Mouse (Mus musculus): ENCODE measurements around the gene Hbb-bs. TPM values are rescaled to one million over a fixed set of nuclear protein-coding genes. Genes with fewer than 3 reads are reported as not detected.

Hbb-bs gene
- polyA plus RNA-seq (2011; ENCODE audit: insufficient read depth, insufficient read length, low replicate concordance, missing spikeins), result 44,806 and 110,365 TPM in 2 replicates

DNA sequence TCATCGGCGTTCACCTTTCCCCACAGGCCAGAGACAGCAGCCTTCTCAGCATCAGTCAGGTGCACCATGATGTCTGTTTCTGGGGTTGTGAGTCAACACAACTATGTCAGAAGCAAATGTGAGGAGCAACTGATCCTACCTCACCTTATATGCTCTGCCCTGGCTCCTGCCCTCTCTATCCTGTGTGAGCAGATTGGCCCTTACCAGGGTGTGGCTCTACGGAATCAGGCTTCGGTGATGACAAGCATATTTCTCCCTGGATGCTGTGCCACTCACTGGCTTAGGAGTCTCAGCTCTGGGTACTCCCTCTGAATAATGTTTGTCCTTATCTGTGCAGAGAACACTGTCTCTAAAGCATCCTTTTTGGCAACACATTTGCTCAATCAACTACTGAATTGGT, at the start of gene Hbb-bs:
Gene Hbb-bs (minus strand): TSS at position 289 of the 400 bp plus-strand sequence.
- Histone ChIP-seq H3K4me1 (ENCODE audit: control insufficient read depth, insufficient read depth, low read length) (no peaks in the 10 kb centered on the region; the same call in none of the 2 replicates), H3K4me3 (replicated peaks; ENCODE audit: control insufficient read depth, low read depth, low read length) (peak within 1 kb of the TSS; percentile 58), H3K27ac (ENCODE audit: control insufficient read depth, insufficient read depth, low read depth, low read length, poor library complexity) (peak within 1 kb of the TSS; percentile 95)
- WGBS, result 61% methylated on average over 4 of the region's 4 CpGs
- no peak for TF ChIP-seq CTCF (IDR thresholded peaks at IDR 0.05; ENCODE audit: control insufficient read depth, insufficient read depth, low read length)
- TF ChIP-seq POLR2A (IDR thresholded peaks at IDR 0.05; ENCODE audit: borderline replicate concordance, control insufficient read depth, low read depth, low read length), result peak; percentile 56; the same call in 1 of the 2 replicates

DNA sequence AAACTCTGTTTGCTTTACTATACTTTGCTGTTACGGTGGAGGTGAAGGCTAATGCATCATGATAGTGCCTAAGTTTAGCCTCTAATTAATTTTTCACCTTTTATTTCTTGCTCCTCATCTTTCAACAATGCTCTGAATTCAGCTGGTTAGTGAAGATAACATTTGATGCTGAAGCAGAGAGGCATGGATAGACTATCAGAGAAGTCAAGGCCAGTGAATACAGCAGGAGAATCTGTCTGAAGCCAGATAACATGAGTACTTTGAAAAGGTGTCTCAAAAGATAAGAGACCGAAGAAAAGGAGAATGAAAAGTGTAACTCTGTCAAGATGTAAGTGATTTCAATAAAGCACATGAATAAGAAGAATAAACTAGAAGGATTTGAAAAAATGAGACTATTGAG, 49.2 kb upstream of the Hbb-bs start:
- TF ChIP-seq CTCF (IDR thresholded peaks at IDR 0.05; ENCODE audit: control insufficient read depth, insufficient read depth, low read length), result no peak
- no peak for TF ChIP-seq POLR2A (IDR thresholded peaks at IDR 0.05; ENCODE audit: borderline replicate concordance, control insufficient read depth, low read depth, low read length)
- no peak overlapping the region for H3K27ac ChIP-seq (ENCODE audit: control insufficient read depth, insufficient read depth, low read depth, low read length, poor library complexity)
- H3K4me3 ChIP-seq (replicated peaks; ENCODE audit: control insufficient read depth, low read depth, low read length), result no peak overlapping the region
- H3K4me1 ChIP-seq (ENCODE audit: control insufficient read depth, insufficient read depth, low read length), result no peaks in the 10 kb centered on the region
- 54% methylated on average over 2 of the region's 2 CpGs for WGBS

DNA sequence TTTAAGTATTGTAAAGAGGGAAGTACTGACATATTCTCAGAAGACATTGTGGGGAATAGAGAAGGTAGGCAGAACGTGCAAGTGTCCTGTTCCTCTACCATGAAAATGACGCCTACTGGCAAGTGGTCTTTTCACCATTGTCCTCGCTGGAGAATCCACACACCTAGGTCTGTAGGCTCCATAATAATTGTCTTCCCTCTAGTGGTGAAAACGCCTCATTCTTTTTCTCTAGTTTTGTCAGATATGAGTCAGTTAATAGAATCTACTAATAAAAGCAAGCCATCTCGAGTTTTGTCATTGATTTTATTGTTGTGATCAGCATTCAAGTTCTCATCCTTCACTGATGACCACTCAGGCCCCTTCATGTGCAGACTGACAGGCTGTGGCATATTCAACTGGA, 46.6 kb upstream of the Hbb-bs start:
- TF ChIP-seq POLR2A (IDR thresholded peaks at IDR 0.05; ENCODE audit: borderline replicate concordance, control insufficient read depth, low read depth, low read length) (no peak), CTCF (IDR thresholded peaks at IDR 0.05; ENCODE audit: control insufficient read depth, insufficient read depth, low read length) (no peak)
- H3K4me3 ChIP-seq (replicated peaks; ENCODE audit: control insufficient read depth, low read depth, low read length), result no peak overlapping the region
- no peak overlapping the region for H3K27ac ChIP-seq (ENCODE audit: control insufficient read depth, insufficient read depth, low read depth, low read length, poor library complexity)
- no peaks in the 10 kb centered on the region for H3K4me1 ChIP-seq (ENCODE audit: control insufficient read depth, insufficient read depth, low read length)
- WGBS, result 28% methylated on average over 5 of the region's 5 CpGs

DNA sequence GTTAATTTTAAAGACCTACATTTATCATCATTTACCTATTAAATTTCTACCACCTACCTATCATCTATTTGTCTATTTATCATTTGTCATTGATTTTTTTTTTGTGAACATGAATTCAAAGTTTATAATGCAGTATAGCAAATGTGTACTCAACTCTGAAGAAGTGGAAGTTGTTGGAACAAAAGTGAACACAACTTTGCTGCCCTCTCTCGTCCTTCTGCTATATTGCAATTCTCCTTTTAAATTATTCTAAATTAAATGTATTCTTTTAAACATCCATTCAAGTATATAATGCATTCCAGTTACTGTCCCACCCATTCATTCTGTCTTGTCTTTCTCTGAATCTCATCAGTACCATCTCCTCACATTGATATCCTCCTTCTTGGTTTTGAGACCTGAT, 45.2 kb upstream of the Hbb-bs start:
- Histone ChIP-seq H3K4me3 (replicated peaks; ENCODE audit: control insufficient read depth, low read depth, low read length) (no peak overlapping the region), H3K4me1 (ENCODE audit: control insufficient read depth, insufficient read depth, low read length) (no peaks in the 10 kb centered on the region), H3K27ac (ENCODE audit: control insufficient read depth, insufficient read depth, low read depth, low read length, poor library complexity) (no peak overlapping the region)
- 0% methylated on average over 1 of the region's 1 CpGs for WGBS
- TF ChIP-seq CTCF (IDR thresholded peaks at IDR 0.05; ENCODE audit: control insufficient read depth, insufficient read depth, low read length) (no peak), POLR2A (IDR thresholded peaks at IDR 0.05; ENCODE audit: borderline replicate concordance, control insufficient read depth, low read depth, low read length) (no peak)

DNA sequence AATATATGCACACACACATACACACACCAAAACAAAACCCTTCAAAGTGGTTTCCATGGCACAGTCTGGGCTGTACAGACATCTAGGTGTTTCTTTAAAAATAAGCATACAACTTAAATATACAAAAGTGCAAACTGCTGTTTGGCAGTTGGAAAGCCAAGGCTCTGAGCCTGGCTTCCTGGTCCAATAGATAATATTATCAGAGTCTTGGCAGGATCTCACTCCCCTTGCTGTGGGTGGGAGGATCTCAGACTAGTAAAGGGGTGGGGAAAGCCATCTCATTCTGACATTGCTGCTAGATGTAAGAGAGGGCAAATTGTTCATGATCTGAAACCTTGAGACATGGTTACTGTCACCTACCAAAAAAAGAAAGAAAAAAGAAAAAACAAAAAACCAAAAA, 42.8 kb upstream of the Hbb-bs start:
- TF ChIP-seq CTCF (IDR thresholded peaks at IDR 0.05; ENCODE audit: control insufficient read depth, insufficient read depth, low read length) (no peak), POLR2A (IDR thresholded peaks at IDR 0.05; ENCODE audit: borderline replicate concordance, control insufficient read depth, low read depth, low read length) (no peak)
- Histone ChIP-seq H3K27ac (ENCODE audit: control insufficient read depth, insufficient read depth, low read depth, low read length, poor library complexity) (peak overlapping the region; percentile 78; the same call in 1 of the 2 replicates), H3K4me1 (ENCODE audit: control insufficient read depth, insufficient read depth, low read length) (no peaks in the 10 kb centered on the region; the same call in 1 of the 2 replicates), H3K4me3 (replicated peaks; ENCODE audit: control insufficient read depth, low read depth, low read length) (no peak overlapping the region)

DNA sequence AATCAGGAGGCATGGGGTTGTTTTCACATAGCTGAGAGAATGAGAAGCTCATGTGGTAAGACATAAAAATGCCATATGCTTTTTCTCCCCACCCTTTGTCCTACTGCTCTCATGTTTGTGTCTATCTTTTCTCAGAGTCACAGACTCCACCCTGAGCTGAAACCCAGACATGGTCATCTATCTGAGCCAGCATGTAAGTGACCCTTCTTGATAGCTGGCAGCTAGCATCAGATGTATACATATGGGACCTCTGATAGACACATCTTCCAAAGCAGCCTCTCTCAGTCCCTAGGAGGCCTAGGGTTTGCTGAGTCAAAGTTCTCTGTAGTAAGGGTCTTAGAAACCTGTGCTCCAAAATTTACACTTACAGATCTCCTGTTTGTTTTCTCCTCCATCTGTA, 37.8 kb upstream of the Hbb-bs start:
- no peak for TF ChIP-seq CTCF (IDR thresholded peaks at IDR 0.05; ENCODE audit: control insufficient read depth, insufficient read depth, low read length)
- no peak for TF ChIP-seq POLR2A (IDR thresholded peaks at IDR 0.05; ENCODE audit: borderline replicate concordance, control insufficient read depth, low read depth, low read length)
- H3K4me3 ChIP-seq (replicated peaks; ENCODE audit: control insufficient read depth, low read depth, low read length), result no peak overlapping the region
- no peak overlapping the region; the same call in 1 of the 2 replicates for H3K27ac ChIP-seq (ENCODE audit: control insufficient read depth, insufficient read depth, low read depth, low read length, poor library complexity)
- H3K4me1 ChIP-seq (ENCODE audit: control insufficient read depth, insufficient read depth, low read length), result no peaks in the 10 kb centered on the region; the same call in 1 of the 2 replicates

DNA sequence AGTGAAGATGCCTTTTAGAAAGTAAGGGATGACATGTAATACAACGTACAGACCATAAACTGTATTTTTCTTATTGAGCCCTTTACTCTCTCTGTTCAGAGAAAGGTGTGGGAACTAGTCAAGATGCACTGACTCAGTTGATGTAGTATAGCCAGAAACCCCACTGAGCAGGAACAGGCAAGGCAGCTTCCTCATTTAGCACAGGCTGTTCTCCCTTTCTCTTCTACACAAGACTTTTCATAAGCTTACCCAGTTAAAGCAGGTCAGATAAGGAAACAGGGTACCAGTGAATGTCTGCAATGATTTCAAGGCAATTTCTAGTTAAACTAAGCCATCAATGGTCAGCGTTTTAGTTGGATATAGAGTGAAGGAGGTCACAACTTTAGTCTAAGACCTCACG, 33.6 kb upstream of the Hbb-bs start:
- H3K4me3 ChIP-seq (replicated peaks; ENCODE audit: control insufficient read depth, low read depth, low read length), result no peak overlapping the region
- WGBS, result 37% methylated on average over 3 of the region's 3 CpGs
- peak overlapping the region; percentile 46; the same call in 1 of the 2 replicates for H3K27ac ChIP-seq (ENCODE audit: control insufficient read depth, insufficient read depth, low read depth, low read length, poor library complexity)
- TF ChIP-seq POLR2A (IDR thresholded peaks at IDR 0.05; ENCODE audit: borderline replicate concordance, control insufficient read depth, low read depth, low read length) (no peak), CTCF (IDR thresholded peaks at IDR 0.05; ENCODE audit: control insufficient read depth, insufficient read depth, low read length) (no peak)
- no peaks in the 10 kb centered on the region for H3K4me1 ChIP-seq (ENCODE audit: control insufficient read depth, insufficient read depth, low read length)

DNA sequence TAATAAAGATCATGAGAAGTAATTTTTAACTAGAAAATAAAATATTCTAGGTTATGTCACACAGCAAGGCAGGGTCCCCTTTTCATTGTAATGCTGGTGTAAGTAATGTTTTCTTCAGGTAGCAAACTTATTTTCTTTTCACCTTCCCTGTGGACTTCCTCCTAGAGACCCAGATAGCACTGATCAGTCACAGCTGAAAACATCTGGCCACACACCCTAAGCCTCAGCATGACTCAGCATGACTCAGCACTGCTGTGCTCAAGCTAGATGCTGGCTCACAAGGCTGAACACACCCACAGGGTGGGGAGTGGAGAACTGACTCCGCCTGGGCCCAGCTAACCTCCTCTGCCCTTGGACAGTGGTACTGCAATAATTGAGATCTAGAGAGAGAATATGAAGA, 33.0 kb upstream of the Hbb-bs start:
- Histone ChIP-seq H3K4me1 (ENCODE audit: control insufficient read depth, insufficient read depth, low read length) (no peaks in the 10 kb centered on the region), H3K27ac (ENCODE audit: control insufficient read depth, insufficient read depth, low read depth, low read length, poor library complexity) (no peak overlapping the region; the same call in 1 of the 2 replicates), H3K4me3 (replicated peaks; ENCODE audit: control insufficient read depth, low read depth, low read length) (no peak overlapping the region)
- TF ChIP-seq POLR2A (IDR thresholded peaks at IDR 0.05; ENCODE audit: borderline replicate concordance, control insufficient read depth, low read depth, low read length), result no peak
- peak; percentile 23; the same call in 1 of the 2 replicates for TF ChIP-seq CTCF (IDR thresholded peaks at IDR 0.05; ENCODE audit: control insufficient read depth, insufficient read depth, low read length)
- 23% methylated on average over 1 of the region's 1 CpGs for WGBS

DNA sequence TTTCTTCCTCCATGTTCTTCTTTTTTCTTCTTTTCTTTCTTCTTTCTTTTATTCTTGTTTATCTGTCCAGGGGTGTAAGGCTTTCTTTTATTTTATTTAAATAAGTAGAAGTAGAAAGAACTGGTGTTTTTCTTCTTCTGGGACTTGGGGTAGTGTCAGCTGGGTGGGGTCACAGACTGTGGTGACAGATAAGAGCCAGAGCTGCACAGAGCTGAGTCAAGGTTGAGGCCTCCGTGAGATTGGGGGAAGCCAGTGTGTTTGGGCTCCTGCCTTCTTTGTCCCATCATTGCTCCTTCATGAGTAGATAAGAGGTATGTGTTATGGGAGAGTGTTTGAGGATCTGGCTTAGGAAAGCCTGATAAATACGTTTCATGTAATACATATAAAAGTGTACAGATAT, 31.2 kb upstream of the Hbb-bs start:
- 31% methylated on average over 2 of the region's 2 CpGs for WGBS
- no peaks in the 10 kb centered on the region for H3K4me1 ChIP-seq (ENCODE audit: control insufficient read depth, insufficient read depth, low read length)

More for the DNA sequence above, 31.2 kb upstream of the Hbb-bs start:
- Histone ChIP-seq H3K27ac (ENCODE audit: control insufficient read depth, insufficient read depth, low read depth, low read length, poor library complexity) (no peak overlapping the region), H3K4me3 (replicated peaks; ENCODE audit: control insufficient read depth, low read depth, low read length) (no peak overlapping the region)
- no peak for TF ChIP-seq POLR2A (IDR thresholded peaks at IDR 0.05; ENCODE audit: borderline replicate concordance, control insufficient read depth, low read depth, low read length)
- TF ChIP-seq CTCF (IDR thresholded peaks at IDR 0.05; ENCODE audit: control insufficient read depth, insufficient read depth, low read length), result no peak
